Mouse (Mus musculus): ENCODE data around the gene Mrgprx1. TPM values are rescaled to one million over a fixed set of nuclear protein-coding genes. Genes with fewer than 3 reads are reported as not detected.

The Mrgprx1 gene
- total and polyA plus RNA-seq, 2 experiments from 2014 or later: not detected

GRCm38 (mm10) chr7:47981995-47982394 is 45.4 kb downstream of the Mrgprx1 start, which contains the start of gene Mrgpra4:
TSS of gene Mrgpra4 (minus strand) at chr7:47982095.
- Histone ChIP-seq H3K27me3 (ENCODE audit: insufficient read depth, low read length) (no peaks in the 10 kb centered on the region), H3K4me3 (ENCODE audit: low read length) (no peak within 1 kb of the TSS), H3K4me1 (ENCODE audit: insufficient read depth, low read length) (no peaks in the 10 kb centered on the region), H3K27ac (no peak within 1 kb of the TSS), H3K36me3 (ENCODE audit: insufficient read depth, low read length) (no peaks in the 10 kb centered on the region), H3K9me3 (ENCODE audit: low read length) (no peaks in the 10 kb centered on the region), H3K4me2 (ENCODE audit: low read depth, low read length) (no peak within 1 kb of the TSS), H3K9ac (replicated peaks; ENCODE audit: low read length) (no peak within 1 kb of the TSS)
- WGBS: 66% methylated on average over 1 of the region's 1 CpGs
- ATAC-seq (no peak), DNase-seq (ENCODE audit: low spot score) (no peak)
- TF ChIP-seq CTCF (IDR thresholded peaks at IDR 0.05; ENCODE audit: low read depth): no peak

Other genes with a start within 250 kb of the Mrgprx1 start
- gene Mrgpra4, start 45.5 kb downstream of the Mrgprx1 start, total RNA-seq (2014; rRNA removed): not detected in 2 replicates
- not detected in 2 replicates for gene Mrgpra4, start 45.5 kb downstream of the Mrgprx1 start, polyA plus RNA-seq (2015; fragmentation: Nextera tagmentation; extraction: Ambion mirVana)
- gene Mrgprb5, start 141.4 kb upstream of the Mrgprx1 start, total RNA-seq (2014; rRNA removed): not detected in 2 replicates
- not detected in 2 replicates for gene Mrgprb5, start 141.4 kb upstream of the Mrgprx1 start, polyA plus RNA-seq (2015; fragmentation: Nextera tagmentation; extraction: Ambion mirVana)
- not detected in 2 replicates for gene Mrgprb4, start 171.7 kb upstream of the Mrgprx1 start, total RNA-seq (2014; rRNA removed)
- gene Mrgprb4, start 171.7 kb upstream of the Mrgprx1 start, polyA plus RNA-seq (2015; fragmentation: Nextera tagmentation; extraction: Ambion mirVana): not detected in 2 replicates

All from hindbrain, postnatal 0 days (tissue).